Mouse (Mus musculus) large intestine, adult 2 months (tissue): ENCODE measurements at regions not wholly inside any gene's neighbourhood (a gene's known extent, or its start where the extent isn't known, plus 50 kb on each side); places are given as distances from the start of the nearest gene placed in this dataset.

Source experiments
- DNase-seq: peaks from one replicate; pipeline ENCODE4 v3.0.0-alpha.2; 2012; ENCODE audit warnings: low read depth, low spot score
- WGBS: fragments of 180-500 bp; shearing (Covaris S2); methylation state at CpG from one replicate; pipeline ENCODE4 v1.1.7; 2018; 5-methylcytosine and 5-hydroxymethylcytosine counted together

DNA sequence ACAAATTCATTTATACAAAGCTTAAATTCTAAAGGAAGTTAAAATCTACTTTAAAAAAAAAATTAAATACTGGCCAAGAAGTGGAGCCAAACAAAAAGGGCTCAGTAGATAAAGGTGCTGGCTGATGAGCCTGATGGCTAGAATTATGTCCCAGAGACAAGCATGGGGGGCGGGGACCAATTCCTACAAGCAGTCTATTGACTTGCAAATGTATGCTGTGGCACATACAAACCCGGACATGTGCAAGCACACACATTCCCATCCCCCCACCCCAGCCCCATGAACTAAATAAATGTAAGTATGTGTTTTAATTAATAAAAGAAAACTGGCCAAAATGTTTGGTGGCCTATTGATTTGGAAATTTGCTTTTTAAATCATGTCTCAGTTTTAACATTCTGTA, 366.7 kb upstream of the Cblb start:
- WGBS, result 70% methylated on average over 2 of the region's 2 CpGs
- DNase-seq, result no peak

DNA sequence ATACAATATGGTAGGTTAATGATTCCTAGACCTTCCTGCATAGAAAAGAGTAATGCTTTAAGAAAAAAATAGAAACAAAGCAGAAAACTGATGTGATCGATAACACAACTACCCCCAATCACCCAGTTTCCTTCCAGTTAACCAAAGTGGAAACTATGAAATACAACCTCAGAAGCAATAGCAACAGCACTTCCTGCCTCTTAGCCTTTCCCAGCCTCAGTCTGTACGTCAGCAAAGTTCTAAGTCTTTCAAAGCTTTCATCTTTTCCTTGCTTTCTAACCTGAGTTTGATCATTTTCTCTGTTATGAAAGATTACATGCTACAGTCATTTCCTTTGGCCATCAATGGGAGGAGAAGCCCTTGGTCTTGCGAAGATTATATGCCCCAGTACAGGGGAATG, 355.9 kb upstream of the Cblb start:
- DNase-seq, result no peak
- 81% methylated on average over 3 of the region's 3 CpGs for WGBS

DNA sequence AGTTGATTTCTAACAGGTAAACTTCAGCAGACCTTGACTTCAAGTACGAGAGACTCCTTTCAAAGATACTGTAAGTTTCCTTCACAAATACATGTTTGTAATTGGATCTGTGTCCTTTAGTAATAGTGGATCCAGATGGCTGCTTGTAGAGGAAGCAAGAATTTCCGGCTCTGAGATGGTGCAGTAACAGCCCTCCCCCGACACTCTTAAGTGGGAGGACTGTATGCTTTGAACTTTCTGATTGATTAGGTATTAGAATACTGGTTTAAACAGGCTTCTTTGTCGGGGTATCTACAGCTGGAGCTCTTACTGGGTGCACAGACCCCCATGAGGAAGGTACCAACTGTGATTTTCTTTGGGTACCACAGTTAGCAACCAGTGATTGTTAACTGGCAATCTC, 355.0 kb upstream of the Cblb start:
- WGBS, result 61% methylated on average over 4 of the region's 4 CpGs
- DNase-seq, result no peak

DNA sequence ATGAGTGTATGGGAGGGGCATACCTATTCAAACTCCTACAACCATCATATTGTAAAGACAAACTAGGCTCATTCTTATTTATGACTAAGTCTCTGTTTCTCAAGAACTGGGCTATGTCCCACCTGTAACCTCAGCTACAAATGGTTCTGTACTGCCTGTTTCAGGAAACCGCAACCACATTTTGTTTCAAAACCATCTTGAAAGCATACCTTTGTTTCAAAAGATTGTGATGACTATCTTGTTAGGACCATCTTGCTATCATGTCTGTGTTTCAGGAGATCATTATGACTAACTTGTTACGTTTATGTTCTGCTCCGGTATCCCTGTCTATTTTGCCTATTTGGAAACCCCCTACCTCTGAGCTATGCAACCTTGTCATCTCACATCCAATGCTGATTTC, 340.2 kb upstream of the Cblb start:
- peak; percentile 14 for DNase-seq
- WGBS, result 87% methylated on average over 3 of the region's 3 CpGs

DNA sequence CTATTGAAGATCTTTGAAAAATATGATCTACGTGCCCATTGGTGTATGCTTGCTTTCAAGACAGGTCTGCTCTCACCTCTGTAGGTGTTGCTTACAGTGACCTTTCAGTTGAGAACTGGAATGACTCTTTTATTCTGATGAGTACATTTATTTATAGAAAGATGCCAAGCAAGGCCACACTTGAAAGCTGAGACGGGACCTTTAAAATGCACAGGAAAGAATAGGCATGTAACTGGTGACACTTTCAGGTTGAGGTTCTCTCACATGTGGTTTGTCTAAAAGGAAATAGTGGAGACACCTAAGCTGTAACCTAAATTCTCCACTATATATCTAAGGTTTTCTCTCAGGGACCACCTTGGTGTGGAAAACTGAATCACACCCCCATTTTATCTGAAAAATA, 326.0 kb upstream of the Cblb start:
- WGBS, result 86% methylated on average over 2 of the region's 2 CpGs
- DNase-seq, result no peak

DNA sequence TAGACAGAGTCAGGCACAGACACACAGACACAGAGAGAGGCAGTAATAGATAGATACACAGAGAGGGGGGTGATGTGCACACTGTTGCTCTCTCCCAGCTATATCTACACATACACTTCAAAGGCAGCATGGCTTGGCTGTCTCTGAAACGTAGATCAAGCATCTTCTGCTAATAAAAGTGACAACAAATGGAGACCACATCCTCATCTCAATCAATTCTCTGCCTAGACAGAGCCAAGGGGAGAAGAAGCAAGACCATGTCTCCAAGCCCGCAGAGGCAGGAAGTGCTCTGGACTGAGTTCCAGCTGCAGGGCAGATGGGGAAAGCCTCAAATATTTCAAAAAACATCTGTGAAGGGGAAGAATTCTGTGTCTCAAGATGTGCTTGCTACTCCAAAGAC, 312.3 kb upstream of the Cblb start:
- WGBS, result 77% methylated on average over 2 of the region's 2 CpGs
- no peak for DNase-seq

DNA sequence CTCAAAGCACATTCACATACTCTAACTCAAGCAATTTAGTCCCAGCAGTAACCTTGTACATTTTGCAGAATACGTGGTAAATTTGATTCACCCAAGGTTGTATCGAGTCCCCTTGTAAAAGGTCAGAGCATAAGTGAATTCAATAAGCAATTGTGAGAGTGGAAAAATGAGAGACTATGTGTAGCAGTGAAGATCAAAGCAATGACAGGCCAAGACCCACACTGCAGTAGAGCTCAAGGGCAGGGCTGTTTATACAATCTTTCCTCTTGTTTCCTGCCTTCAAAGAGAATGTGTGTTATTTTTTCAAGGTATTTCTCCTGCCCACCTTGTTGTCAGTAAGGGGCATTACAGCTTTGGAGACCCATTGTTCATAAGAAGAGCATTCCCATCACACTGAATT, 311.4 kb upstream of the Cblb start:
- no peak for DNase-seq
- WGBS, result 74% methylated on average over 2 of the region's 2 CpGs

DNA sequence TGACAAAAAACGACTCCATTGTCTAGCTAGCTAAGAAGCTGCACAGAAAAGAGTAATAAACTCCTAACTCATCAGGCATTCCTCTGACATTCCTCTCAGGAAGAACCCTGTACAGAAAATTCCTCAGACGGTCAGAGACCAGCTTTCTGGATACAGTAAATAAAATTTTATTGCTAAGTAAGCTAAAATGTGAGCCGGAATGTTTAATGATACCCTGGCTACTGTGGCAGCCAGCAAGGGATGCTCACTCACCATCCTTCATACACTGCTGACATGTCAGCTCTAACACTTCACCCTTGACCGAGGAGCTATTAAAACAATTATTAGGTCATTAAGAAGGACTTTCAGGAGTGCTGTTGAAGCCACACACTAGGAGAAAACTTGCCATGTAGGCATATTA, 308.3 kb upstream of the Cblb start:
- WGBS, result 13% methylated on average over 4 of the region's 4 CpGs
- DNase-seq, result no peak

DNA sequence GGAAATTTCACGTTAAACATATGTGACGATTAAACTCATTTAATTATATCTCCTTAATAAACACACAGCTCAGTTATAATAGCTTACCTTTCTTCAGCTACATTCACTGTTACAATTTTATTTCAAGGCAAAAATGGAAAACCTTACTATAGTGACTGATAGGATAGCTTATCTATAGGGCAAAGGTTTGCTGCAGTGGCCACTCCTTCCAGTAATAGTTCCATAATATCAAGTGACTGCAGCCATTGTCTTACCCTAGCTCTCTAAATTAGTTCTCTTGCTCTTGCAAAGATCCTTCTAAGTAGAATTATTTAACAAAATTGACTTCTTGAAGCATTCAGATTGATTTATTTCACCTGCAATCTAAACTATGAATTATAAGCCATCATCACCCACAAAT, 289.1 kb upstream of the Cblb start:
- no peak for DNase-seq
- WGBS, result 70% methylated on average over 2 of the region's 2 CpGs

DNA sequence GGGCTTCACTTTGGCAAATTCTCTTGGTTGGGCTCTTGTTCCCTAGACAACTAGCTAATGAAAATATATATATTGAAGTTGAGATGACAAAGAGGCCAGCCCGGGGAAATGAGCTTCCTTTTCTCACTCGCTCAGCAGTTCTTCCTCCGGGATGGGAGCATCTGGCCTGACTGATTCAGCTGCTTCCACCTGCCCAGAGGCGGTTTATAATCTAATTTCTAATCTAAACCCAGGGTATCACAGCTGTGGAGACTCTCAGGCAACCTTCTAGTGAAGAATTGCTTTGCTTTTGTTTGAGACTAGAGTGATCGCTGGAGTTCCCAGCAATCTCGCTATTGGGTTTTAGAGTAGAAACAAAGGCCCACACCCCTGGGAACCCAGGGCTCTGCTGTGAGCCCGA, 279.1 kb upstream of the Cblb start:
- no peak for DNase-seq
- WGBS, result 67% methylated on average over 7 of the region's 7 CpGs

DNA sequence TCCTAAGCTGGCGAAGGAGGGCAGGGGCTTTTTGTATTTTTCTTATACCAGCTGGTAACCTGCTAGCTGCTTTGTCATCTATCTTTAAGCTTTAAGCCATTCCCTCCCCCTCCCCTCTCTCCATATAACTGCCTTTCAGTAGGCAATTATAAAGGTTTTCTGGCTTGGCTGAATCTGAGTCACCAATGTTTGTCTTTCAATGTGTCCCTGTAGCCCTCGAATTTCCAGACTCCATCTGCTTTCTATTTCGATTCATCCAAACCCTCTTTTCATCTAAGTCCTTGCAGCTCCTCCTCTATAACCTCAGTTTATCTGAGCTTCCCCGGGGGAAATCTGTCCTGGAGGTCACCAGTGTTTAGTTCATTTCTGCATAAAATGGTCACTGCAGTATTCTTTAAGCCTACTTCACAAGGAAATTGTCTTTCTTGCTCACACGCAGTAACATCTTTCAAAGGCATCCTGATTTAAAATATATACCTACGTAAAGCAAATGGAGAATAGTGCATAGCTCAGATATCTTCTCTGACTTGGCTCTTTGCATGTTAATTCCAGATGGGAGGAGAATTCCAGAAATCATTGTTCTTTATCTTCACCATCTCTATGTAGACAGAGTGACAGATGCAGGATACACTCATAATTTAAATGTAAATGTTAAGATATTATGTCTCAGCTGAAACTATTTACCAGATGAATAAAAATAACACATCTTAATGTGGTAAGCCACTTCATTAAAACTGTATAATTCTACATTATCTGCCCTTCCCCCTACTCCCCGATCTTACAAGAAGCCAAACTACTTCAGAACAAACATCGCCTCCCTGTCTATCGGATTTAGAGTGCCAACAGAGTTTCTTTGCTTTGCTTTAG, 272.4 kb upstream of the Cblb start:
- WGBS, result 44% methylated on average over 9 of the region's 9 CpGs
- no peak for DNase-seq

DNA sequence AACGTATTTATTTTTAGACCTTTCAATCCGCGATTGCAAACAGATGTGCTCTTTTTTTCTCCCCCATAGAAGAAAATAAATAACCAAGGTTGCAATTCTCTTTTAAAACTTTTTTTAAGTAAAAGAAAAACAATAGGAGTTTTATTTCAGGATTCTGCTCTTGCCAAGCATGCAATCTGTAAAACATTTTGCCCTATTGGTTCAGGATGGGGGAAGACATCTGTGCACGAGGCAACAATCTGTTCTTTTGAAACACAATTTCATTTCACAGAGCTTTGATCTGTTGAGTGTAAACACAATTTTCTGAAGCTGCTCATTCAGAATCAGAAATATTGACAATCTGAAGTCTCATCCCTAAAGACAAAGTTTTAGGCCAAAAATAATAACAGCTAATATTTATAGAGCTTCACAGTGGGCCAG, 271.8 kb upstream of the Cblb start:
- 32% methylated on average over 4 of the region's 4 CpGs for WGBS
- no peak for DNase-seq

DNA sequence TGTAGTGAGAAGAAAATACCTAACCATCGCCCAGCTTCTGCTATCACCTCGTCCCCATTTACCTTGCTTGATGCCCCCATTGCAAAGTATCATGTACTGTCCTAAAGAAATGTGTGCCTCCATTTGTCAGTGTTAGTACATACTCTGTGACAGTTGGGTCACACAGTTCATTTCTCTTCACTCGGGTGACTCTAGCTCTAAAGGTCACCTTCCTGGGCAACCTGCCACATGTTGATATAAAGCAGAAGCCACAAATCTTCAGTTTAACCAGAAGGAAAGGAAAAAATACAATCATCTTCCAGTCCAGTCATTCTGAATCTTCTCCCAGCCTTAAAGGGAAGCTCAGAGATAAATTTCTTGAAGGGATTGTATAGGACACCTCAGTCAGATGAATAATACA, 263.5 kb upstream of the Cblb start:
- DNase-seq, result no peak
- 61% methylated on average over 3 of the region's 3 CpGs for WGBS

DNA sequence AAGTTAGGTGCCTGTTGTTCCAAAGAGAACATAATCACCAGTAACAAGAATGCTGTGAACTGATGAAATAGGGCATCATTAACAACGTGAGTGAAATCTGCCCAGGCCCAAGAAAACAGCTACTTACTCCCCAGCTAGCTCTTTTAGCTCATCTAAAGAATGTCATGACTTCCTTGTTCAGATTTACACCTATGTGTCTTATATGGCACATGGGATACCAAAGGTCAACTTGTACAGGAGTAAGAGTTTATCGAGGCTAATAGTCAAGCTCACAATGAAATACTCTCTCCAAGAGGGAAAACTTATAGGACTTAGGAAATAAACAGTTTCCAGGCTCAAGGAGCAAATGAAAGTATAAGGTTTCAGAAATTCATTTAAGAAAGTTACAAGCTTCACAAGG, 252.1 kb upstream of the Cblb start:
- no peak for DNase-seq
- 39% methylated on average over 2 of the region's 2 CpGs for WGBS

DNA sequence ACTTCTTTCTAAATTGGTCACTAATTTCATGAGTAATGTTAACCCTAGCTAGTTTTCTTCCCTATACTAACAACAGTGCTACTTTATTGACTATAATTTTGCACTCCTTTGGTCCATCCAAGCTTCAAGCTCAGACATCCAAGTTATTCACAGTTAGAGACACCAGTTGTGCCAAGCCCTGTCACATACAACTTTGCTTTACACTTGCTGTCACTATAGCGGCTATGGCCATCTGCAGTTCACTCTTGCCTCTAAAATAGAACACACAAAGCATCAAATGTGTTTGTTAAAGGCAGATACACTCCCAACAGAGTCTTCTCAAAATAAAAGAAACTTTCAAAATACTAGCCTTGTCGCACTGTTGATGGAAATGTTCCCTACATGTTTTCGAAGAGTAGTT, 236.0 kb upstream of the Cblb start:
- no peak for DNase-seq
- 91% methylated on average over 3 of the region's 3 CpGs for WGBS

DNA sequence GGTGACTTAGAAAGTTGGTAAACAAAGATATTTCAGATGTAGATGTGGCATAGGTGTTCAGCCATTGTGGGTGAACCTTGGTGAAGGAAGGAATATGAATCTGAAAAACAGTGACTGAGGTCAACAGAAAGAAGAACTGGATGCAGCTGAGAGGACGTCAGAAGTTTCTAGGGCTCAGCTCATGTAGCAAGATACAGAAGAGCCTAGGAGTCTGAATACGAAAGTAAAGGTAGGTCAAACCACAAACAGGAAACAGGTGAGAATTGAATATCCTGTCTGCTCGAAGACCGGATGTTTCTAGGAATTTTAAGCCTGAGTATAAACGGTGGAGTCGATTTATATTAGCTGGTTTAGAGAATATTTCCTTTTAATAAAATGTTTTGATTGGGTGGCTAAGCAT, 223.7 kb upstream of the Cblb start:
- 65% methylated on average over 6 of the region's 6 CpGs for WGBS
- no peak for DNase-seq

DNA sequence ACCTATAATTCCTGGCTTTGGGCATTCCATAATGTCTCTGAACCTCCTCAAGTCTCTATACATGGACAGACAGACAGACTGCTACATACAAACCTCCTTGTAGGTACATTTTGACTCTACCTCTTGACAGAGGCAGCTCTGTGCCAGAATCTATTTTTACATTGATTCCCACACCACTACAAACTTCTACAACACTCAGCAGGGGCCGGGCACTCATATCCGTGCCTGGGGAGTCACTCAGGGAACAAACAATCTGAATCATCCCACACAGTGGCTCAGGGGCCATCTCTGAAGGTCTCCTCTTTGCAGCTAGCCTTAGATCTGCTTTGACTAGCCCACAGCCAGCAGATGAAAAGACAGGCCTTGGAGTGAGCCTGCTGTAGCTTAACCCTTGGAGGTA, 221.9 kb upstream of the Cblb start:
- 74% methylated on average over 2 of the region's 2 CpGs for WGBS
- no peak for DNase-seq

DNA sequence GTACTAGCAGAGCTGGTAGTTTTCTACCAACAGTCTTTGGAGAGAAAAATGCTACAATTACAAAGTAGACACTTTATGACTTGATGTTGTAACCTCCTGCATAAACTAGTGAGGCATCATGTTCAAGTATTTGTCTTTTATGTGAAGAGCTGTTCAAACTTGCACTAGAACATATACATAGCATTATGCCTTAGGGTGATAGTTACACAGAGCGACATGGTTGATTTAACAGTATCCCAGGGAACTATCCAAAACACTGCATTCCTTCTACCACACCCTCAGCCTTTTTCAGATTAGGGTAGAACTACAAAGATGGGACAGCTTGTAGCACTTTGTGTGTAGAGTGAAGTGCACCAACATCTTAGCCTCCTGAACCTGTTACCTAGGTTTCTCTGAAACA, 220.0 kb upstream of the Cblb start:
- DNase-seq, result no peak
- WGBS, result 89% methylated on average over 1 of the region's 1 CpGs

DNA sequence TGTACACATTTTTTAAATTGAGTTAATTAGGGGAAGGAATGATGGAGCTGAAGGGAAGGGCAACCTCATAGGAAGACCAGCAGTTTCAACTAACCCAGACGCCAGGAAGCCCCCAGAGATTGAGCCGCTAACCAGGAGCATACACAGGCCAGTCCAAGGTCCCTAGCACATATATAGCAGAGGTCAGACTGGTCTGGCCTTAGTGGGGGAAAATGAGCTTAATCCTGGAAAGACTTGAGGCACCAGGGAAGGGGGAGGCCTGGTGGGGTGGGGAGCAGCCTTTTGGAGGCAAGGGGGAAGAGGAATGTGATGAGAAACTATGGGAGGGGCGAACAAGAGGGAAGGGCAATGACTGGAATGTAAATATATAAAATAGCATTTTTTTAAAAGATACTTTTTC, 188.3 kb upstream of the Cblb start:
- WGBS, result 85% methylated on average over 3 of the region's 3 CpGs

DNA sequence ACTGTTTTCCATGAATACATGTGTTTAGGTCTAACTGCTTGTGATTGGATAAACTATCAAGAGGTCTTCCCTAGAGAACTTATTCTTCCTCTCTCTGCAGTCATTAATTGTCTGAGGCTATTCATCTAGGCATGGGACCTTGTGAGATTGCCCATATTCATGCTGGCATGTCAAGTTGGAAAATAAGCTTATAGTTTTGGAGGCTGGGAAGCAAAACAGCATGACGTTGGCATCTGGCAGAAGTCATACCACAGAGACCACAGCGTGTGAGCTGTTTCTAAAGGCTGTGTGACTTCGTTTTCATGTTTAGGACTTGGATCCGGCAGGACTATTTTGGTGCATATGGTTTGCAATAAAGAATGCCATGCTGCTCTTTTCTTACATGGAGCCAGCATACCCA, 185.5 kb upstream of the Cblb start:
- no peak for DNase-seq
- 85% methylated on average over 4 of the region's 4 CpGs for WGBS

More for the DNA sequence above, 188.3 kb upstream of the Cblb start:
- no peak for DNase-seq

DNA sequence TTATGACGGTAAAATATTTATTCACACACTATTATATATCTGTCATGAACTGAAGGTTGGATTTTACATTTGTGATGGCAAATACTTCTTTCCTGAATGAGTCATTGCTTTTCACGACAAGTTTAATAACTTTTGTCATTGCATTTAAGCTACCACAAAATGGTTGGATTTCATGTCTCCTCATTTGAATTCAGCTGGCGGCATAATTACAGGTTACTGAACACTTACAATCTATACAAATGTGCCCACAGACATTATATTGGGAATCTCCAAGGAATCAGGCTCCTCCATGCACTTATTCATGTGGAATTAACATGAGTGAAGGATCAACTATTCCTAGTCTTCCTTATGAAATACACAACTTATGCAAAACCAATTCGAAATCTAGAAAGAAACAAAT, 150.3 kb upstream of the Cblb start:
- no peak for DNase-seq
- 79% methylated on average over 4 of the region's 4 CpGs for WGBS

DNA sequence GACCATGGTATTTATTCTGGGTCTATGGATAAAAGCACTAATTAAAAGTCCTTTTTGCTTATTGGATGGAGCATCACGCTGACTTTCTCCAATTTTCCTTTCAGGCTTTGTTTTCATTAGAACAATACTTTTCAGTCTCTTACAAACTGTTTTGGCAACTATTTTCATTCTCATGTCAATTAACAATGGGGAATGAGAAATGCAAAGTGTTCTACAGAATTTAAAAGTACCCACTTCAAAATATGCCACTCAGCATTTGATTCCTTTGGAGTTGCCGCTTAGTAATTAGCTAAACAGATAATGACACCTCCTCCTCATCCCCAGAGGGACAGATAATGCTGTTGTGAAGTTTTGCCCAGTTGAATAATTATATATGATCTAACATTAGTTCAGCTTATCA, 149.9 kb upstream of the Cblb start:
- no peak for DNase-seq
- WGBS, result over 99% methylated on average over 2 of the region's 2 CpGs
